Mouse (Mus musculus) CH12.LX (cell line): Measurements from ENCODE around the gene Cdkn2d. TPM values are rescaled to one million over a fixed set of nuclear protein-coding genes. Genes with fewer than 3 reads are reported as not detected.
A peak's percentile ranks its signal among the peaks of the same experiment; 100 is the strongest.

Source experiments
- DNase-seq: peaks from one replicate; pipeline ENCODE4 v3.0.0-alpha.2; 2013; ENCODE audit errors: extremely low read depth
- H3K27ac ChIP-seq: 2 replicates; pipeline ENCODE4 v1.5.1; 2012; ENCODE audit warnings: low read depth, mild to moderate bottlenecking, control low read depth, moderate library complexity; ENCODE audit not compliant: insufficient read depth
- H3K27me3 ChIP-seq: replicated peaks from 2 replicates; pipeline ENCODE3; 2012; ENCODE audit warnings: inconsistent platforms
- H3K36me3 ChIP-seq, 2 experiments: replicated peaks in 1 of 2; 2 replicates each; pipeline versions ENCODE3 to v1.6.1; 2012; ENCODE audit warnings: inconsistent platforms in 1 of 2, low read length in 1 of 2, mild to moderate bottlenecking in 1 of 2, mixed read lengths in 1 of 2, moderate library complexity in 1 of 2; ENCODE audit not compliant: control insufficient read depth in 1 of 2, insufficient read depth in 1 of 2
- H3K4me1 ChIP-seq, 2 experiments: 2 replicates each; pipeline ENCODE4 v1.6.1; 2012; ENCODE audit warnings: inconsistent platforms in 1 of 2, moderate library complexity in 1 of 2; ENCODE audit not compliant: insufficient read depth in 2 of 2, control insufficient read depth in 1 of 2
- H3K4me2 ChIP-seq: 2 replicates; pipeline ENCODE4 v1.6.1; 2012; ENCODE audit warnings: low read depth, mild to moderate bottlenecking, control low read depth; ENCODE audit not compliant: poor library complexity, insufficient read depth, severe bottlenecking
- H3K4me3 ChIP-seq, 3 experiments: fragments of 150-350 bp in 1 of 3; sonication (generic) in 1 of 3; replicated peaks in 1 of 3; 2 replicates each; pipeline versions ENCODE3 to v1.5.1; 2011 to 2012; ENCODE audit warnings: low read depth in 2 of 3, low read length in 2 of 3, mild to moderate bottlenecking in 2 of 3, moderate library complexity in 2 of 3, control low read depth in 1 of 3, improper control_type of control experiment in 1 of 3, inconsistent platforms in 1 of 3, mixed read lengths in 1 of 3; ENCODE audit not compliant: poor library complexity in 1 of 3
- H3K79me2 ChIP-seq: replicated peaks from 2 replicates; pipeline ENCODE4 v1.6.1; 2012; ENCODE audit warnings: mild to moderate bottlenecking, moderate library complexity; ENCODE audit not compliant: control insufficient read depth, poor library complexity, insufficient read depth, severe bottlenecking; ENCODE audit errors: extremely low read depth
- H3K9ac ChIP-seq: 2 replicates; pipeline ENCODE4 v1.6.1; 2012; ENCODE audit warnings: low read depth, mild to moderate bottlenecking, control low read depth, moderate library complexity; ENCODE audit not compliant: insufficient read depth
- H3K9me3 ChIP-seq: replicated peaks from 2 replicates; pipeline ENCODE3; 2012; ENCODE audit warnings: low read length, inconsistent platforms, mixed read lengths
- BHLHE40 ChIP-seq: IDR thresholded peaks from 2 replicates; pipeline ENCODE4 v1.6.1; 2011; ENCODE audit warnings: mild to moderate bottlenecking, low read depth, low read length, improper control_type of control experiment
- CHD1 ChIP-seq: IDR thresholded peaks from 2 replicates; pipeline ENCODE4 v1.6.1; 2012; ENCODE audit warnings: low read depth, low read length, improper control_type of control experiment, inconsistent platforms
- CTCF ChIP-seq, 2 experiments: IDR thresholded peaks in 1 of 2; conservative IDR thresholded peaks in 1 of 2; 2 replicates each; pipeline ENCODE4 v1.5.1; 2011 to 2012; ENCODE audit warnings: low read depth in 2 of 2, low read length in 2 of 2, improper control_type of control experiment in 1 of 2, inconsistent platforms in 1 of 2, mild to moderate bottlenecking in 1 of 2, moderate library complexity in 1 of 2
- E2F4 ChIP-seq: IDR thresholded peaks from 2 replicates; pipeline ENCODE4 v1.6.1; 2011; ENCODE audit warnings: low read depth, low read length, improper control_type of control experiment; ENCODE audit not compliant: insufficient replicate concordance
- ELF1 ChIP-seq: IDR thresholded peaks from 2 replicates; pipeline ENCODE4 v1.6.1; 2014; ENCODE audit warnings: low read depth, mild to moderate bottlenecking, inconsistent platforms, low read length, improper control_type of control experiment
- EP300 ChIP-seq: IDR thresholded peaks from 2 replicates; pipeline ENCODE4 v1.6.1; 2011; ENCODE audit warnings: low read length, improper control_type of control experiment
- ETS1 ChIP-seq: conservative IDR thresholded peaks from 2 replicates; pipeline ENCODE4 v1.6.1; 2012; ENCODE audit warnings: low read depth, mild to moderate bottlenecking, inconsistent platforms, low read length, improper control_type of control experiment, moderate library complexity
- GABPA ChIP-seq: IDR thresholded peaks from 2 replicates; pipeline ENCODE4 v1.6.1; 2012; ENCODE audit warnings: low read depth, low read length, improper control_type of control experiment, inconsistent platforms; ENCODE audit not compliant: insufficient replicate concordance
- HCFC1 ChIP-seq: IDR thresholded peaks from 2 replicates; pipeline ENCODE4 v1.6.1; 2012; ENCODE audit warnings: low read depth, mild to moderate bottlenecking, inconsistent platforms, low read length, improper control_type of control experiment
- JUN ChIP-seq: IDR thresholded peaks from 2 replicates; pipeline ENCODE4 v1.6.1; 2011; ENCODE audit warnings: low read depth, mild to moderate bottlenecking, low read length, improper control_type of control experiment, moderate library complexity; ENCODE audit not compliant: insufficient read depth
- KAT2A ChIP-seq: IDR thresholded peaks from 2 replicates; pipeline ENCODE4 v1.6.1; 2012; ENCODE audit warnings: low read length, improper control_type of control experiment, inconsistent platforms; ENCODE audit not compliant: insufficient replicate concordance
- MAFK ChIP-seq: IDR thresholded peaks from 2 replicates; pipeline ENCODE4 v1.6.1; 2011; ENCODE audit warnings: low read length, improper control_type of control experiment; ENCODE audit not compliant: insufficient replicate concordance
- MAX ChIP-seq: IDR thresholded peaks from 2 replicates; pipeline ENCODE4 v1.6.1; 2011; ENCODE audit warnings: low read length, improper control_type of control experiment
- MAZ ChIP-seq: IDR thresholded peaks from 2 replicates; pipeline ENCODE4 v1.6.1; 2012; ENCODE audit warnings: low read depth, mild to moderate bottlenecking, inconsistent platforms, low read length, improper control_type of control experiment, moderate library complexity
- MEF2A ChIP-seq: IDR thresholded peaks from 2 replicates; pipeline ENCODE4 v1.6.1; 2014; ENCODE audit warnings: low read depth, mild to moderate bottlenecking, inconsistent platforms, low read length, improper control_type of control experiment, borderline replicate concordance
- MXI1 ChIP-seq: IDR thresholded peaks from 2 replicates; pipeline ENCODE4 v1.6.1; 2011; ENCODE audit warnings: mild to moderate bottlenecking, low read depth, low read length, improper control_type of control experiment
- NELFE ChIP-seq: IDR thresholded peaks from 2 replicates; pipeline ENCODE4 v1.6.1; 2011; ENCODE audit warnings: low read depth, low read length, improper control_type of control experiment
- NRF1 ChIP-seq: IDR thresholded peaks from 2 replicates; pipeline ENCODE4 v1.6.1; 2014; ENCODE audit warnings: low read depth, mild to moderate bottlenecking, inconsistent platforms, low read length, improper control_type of control experiment, moderate library complexity
- PAX5 ChIP-seq: IDR thresholded peaks from 2 replicates; pipeline ENCODE4 v1.6.1; 2012; ENCODE audit warnings: low read length, inconsistent platforms, mixed read lengths
- POLR2A ChIP-seq: IDR thresholded peaks from 2 replicates; pipeline ENCODE4 v1.6.1; 2011; ENCODE audit warnings: low read depth, mild to moderate bottlenecking, improper control_type of control experiment, low read length
- POLR2AphosphoS2 ChIP-seq: IDR thresholded peaks from 2 replicates; pipeline ENCODE4 v1.6.1; 2011; ENCODE audit warnings: low read depth, low read length, improper control_type of control experiment
- RAD21 ChIP-seq: IDR thresholded peaks from 2 replicates; pipeline ENCODE4 v1.6.1; 2011; ENCODE audit warnings: low read depth, mild to moderate bottlenecking, low read length, improper control_type of control experiment, moderate library complexity
- RCOR1 ChIP-seq: conservative IDR thresholded peaks from 2 replicates; pipeline ENCODE4 v1.6.1; 2012; ENCODE audit warnings: low read depth, mild to moderate bottlenecking, inconsistent platforms, low read length, improper control_type of control experiment
- SIN3A ChIP-seq: IDR thresholded peaks from 2 replicates; pipeline ENCODE4 v1.6.1; 2012; ENCODE audit warnings: low read length, improper control_type of control experiment, inconsistent platforms
- SMC3 ChIP-seq: IDR thresholded peaks from 2 replicates; pipeline ENCODE4 v1.6.1; 2011; ENCODE audit warnings: low read depth, low read length, improper control_type of control experiment
- UBTF ChIP-seq: IDR thresholded peaks from 2 replicates; pipeline ENCODE4 v1.6.1; 2012; ENCODE audit warnings: low read depth, mild to moderate bottlenecking, inconsistent platforms, low read length, improper control_type of control experiment, moderate library complexity
- USF1 ChIP-seq: IDR thresholded peaks from 2 replicates; pipeline ENCODE4 v1.6.1; 2014; ENCODE audit warnings: low read depth, mild to moderate bottlenecking, inconsistent platforms, low read length, improper control_type of control experiment
- USF2 ChIP-seq: conservative IDR thresholded peaks from 2 replicates; pipeline ENCODE4 v1.6.1; 2011; ENCODE audit warnings: low read depth, low read length, improper control_type of control experiment
- ZKSCAN1 ChIP-seq: IDR thresholded peaks from 2 replicates; pipeline ENCODE4 v1.6.1; 2012; ENCODE audit warnings: low read depth, inconsistent platforms, low read length, improper control_type of control experiment, borderline replicate concordance
- ZMIZ1 ChIP-seq: IDR thresholded peaks from 2 replicates; pipeline ENCODE4 v1.6.1; 2012; ENCODE audit warnings: low read depth, mild to moderate bottlenecking, inconsistent platforms, low read length, improper control_type of control experiment
- dilution Hi-C: fragments of 300-500 bp; cut with MboI; formaldehyde crosslinking; loops from 2 replicates; pipeline ENCODE4 v1.14.3; 2020; ENCODE audit warnings: low sequenced_read_pairs; ENCODE audit not compliant: extremely low pct_unique_long_range_greater_than_20kb, extremely low pct_ligation_motif_present
- in situ Hi-C: fragments of 300-500 bp; cut with MboI; formaldehyde crosslinking; loops from 3 replicates; pipeline ENCODE4 v1.14.3; 2019; ENCODE audit warnings: low sequenced_read_pairs, low pct_ligation_motif_present, low pct_unique_long_range_greater_than_20kb, mixed read lengths
- polyA plus RNA-seq: library from polyadenylated mRNA; unstranded; fragments of >175 nt; gene quantifications from 2 replicates; pipeline ENCODE4 v1.2.1, GENCODE M21; 2012; ENCODE audit warnings: low read depth; ENCODE audit not compliant: insufficient read length
- total RNA-seq, 2 experiments: library from RNA; depleted of rRNA; stranded (reverse); fragments of 300-350 nt in 1 of 2; fragments of >200 nt in 1 of 2; gene quantifications; 2 replicates each; pipeline ENCODE4 v1.2.3; 2012 to 2014

The Cdkn2d gene
- total and polyA plus RNA-seq, 3 experiments: 2.9 to 12.6 (median 7.1) TPM

DNA sequence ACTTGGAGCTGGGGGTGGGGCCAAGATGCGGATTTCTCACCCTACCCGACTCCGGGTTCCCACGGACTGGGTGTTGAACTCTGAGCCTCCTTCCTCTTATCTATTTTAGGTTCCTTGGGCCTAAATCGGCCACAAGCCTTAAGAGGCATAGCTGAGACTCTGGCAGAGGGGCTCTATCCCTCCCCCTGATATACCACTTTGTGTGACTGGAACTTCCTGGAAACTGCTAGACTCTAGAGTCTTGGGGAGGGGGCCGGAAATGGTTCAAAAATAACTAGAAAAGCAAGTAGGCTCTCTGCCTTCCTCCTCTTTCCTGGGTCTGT, 30.3 kb upstream of the Cdkn2d start:
- H3K79me2 ChIP-seq: peaks cover 37% of the 10 kb centered on the region
- peak overlapping the region; percentile 67 for H3K27ac ChIP-seq
- H3K9me3 ChIP-seq: peaks cover 3% of the 10 kb centered on the region
- peak overlapping the region; percentile 69 for H3K9ac ChIP-seq
- peak; percentile 33 for TF ChIP-seq POLR2A
- TF ChIP-seq MEF2A: peak; percentile 86
- TF ChIP-seq ELF1: peak; percentile 70
- peak; percentile 39; the same call in 1 of the 2 replicates for TF ChIP-seq ETS1
- TF ChIP-seq ZKSCAN1: no peak
- TF ChIP-seq PAX5: no peak
- peaks cover 6 to 48% of the 10 kb centered on the region in 2 experiments for H3K4me1 ChIP-seq
- peak overlapping the region; percentile 76 to 96 (median 77) for H3K4me3 ChIP-seq
- dilution Hi-C loops (no loop called here), in situ Hi-C loops (no loop called here)
- H3K4me2 ChIP-seq: peak overlapping the region; percentile 77
- H3K27me3 ChIP-seq: no peaks in the 10 kb centered on the region
- H3K36me3 ChIP-seq: peaks cover 0 to 20% of the 10 kb centered on the region in 2 experiments
- peak; percentile 83 for DNase-seq

DNA sequence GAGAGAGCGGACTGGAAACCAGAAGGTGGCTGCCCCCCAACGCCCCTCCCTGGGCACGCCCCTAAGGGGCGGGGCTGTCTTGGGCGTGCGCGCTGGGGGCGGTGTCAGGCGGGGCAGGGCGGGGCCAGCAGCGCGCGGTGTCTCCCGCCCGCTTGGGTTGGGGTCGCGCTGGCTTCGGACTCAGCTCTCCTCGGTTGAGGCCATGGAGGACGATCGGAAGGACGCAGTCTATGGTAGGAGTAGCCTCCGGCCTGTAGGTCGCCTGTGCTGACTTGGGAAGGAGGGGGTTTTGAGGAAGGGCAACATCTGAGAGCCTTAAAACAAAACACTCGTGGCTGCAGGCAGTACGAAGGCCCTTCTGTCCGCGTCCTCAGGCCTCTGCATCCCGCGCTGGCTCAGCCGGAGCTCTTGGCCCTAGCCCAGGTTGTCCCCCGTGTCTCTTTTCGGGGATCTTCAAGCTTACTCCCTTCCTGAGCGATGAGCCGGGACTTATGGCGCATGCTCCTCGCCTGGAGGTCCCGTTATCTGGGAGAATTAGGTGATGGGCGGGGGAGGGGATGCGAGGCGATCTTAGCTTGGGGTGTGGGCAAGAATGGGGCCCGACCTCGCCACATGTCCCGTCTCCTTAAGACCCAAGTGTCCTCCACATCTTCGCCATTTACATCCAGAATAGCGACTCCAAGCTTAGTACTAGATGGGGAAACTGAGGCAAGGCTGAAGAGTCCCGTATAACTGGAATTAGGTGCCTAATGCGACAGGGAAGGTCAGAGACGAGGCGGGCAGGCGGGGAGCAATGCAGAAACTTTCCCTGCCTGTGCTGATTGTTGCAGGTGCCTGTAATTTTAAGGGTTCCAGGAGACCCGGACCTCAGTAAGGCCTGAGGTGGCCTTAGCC, 29.7 kb upstream of the Cdkn2d start, which contains the start of gene Slc44a2:
TSS of gene Slc44a2 (plus strand) at position 80 of the 894 bp plus-strand sequence.
- H3K36me3 ChIP-seq: peaks cover 0 to 16% of the 10 kb centered on the region in 2 experiments
- dilution Hi-C loops: no loop called here
- H3K79me2 ChIP-seq: peaks cover 35% of the 10 kb centered on the region
- peak; percentile 77 for DNase-seq
- H3K4me3 ChIP-seq: peak within 1 kb of the TSS; percentile 76 to 96 (median 77)
- peaks cover 6 to 44% of the 10 kb centered on the region in 2 experiments for H3K4me1 ChIP-seq
- H3K4me2 ChIP-seq: peak within 1 kb of the TSS; percentile 77
- peak within 1 kb of the TSS; percentile 69 for H3K9ac ChIP-seq
- no peaks in the 10 kb centered on the region for H3K27me3 ChIP-seq
- H3K27ac ChIP-seq: peak within 1 kb of the TSS; percentile 67
- H3K9me3 ChIP-seq: peaks cover 3% of the 10 kb centered on the region
- in situ Hi-C loops: no loop called here
- no peak for TF ChIP-seq CHD1
- no peak for TF ChIP-seq ELF1
- no peak for TF ChIP-seq SMC3
- TF ChIP-seq RCOR1: no peak
- TF ChIP-seq NRF1: peak; percentile 78
- no peak for TF ChIP-seq MAFK
- TF ChIP-seq HCFC1: no peak; the same call in 1 of the 2 replicates
- no peak for TF ChIP-seq E2F4
- TF ChIP-seq KAT2A: no peak
- TF ChIP-seq ZMIZ1: no peak; the same call in 1 of the 2 replicates
- peak; percentile 87 for TF ChIP-seq MAZ
- 0 out of 2 replicates have a peak, but pooled peaks have one; percentile 53 for TF ChIP-seq UBTF
- no peak for TF ChIP-seq USF2
- 0 out of 2 replicates have a peak, but pooled peaks have one; percentile 33 for TF ChIP-seq NELFE
- no peak for TF ChIP-seq RAD21
- TF ChIP-seq POLR2A: peak; percentile 64; the same call in 1 of the 2 replicates
- TF ChIP-seq POLR2AphosphoS2: no peak
- 0 out of 2 replicates have a peak, but pooled peaks have one; percentile 10 for TF ChIP-seq MEF2A
- TF ChIP-seq CTCF (conservative IDR thresholded peaks at IDR 0.05 in 1 of 2, IDR thresholded peaks at IDR 0.05 in 1 of 2; ENCODE audit: low read depth in 2 of 2, low read length in 2 of 2): no peak
- TF ChIP-seq SIN3A: peak; percentile 78
- TF ChIP-seq GABPA: no peak
- TF ChIP-seq MAX: peak; percentile 71
- TF ChIP-seq BHLHE40: no peak
- TF ChIP-seq MXI1: peak; percentile 73
- TF ChIP-seq JUN: no peak
- TF ChIP-seq ETS1: no peak
- TF ChIP-seq EP300: no peak
- no peak for TF ChIP-seq USF1
